Mouse (Mus musculus) ovary, postnatal 10 days (tissue): ENCODE data around the gene Olfr1459.

Experiments
- DNase-seq: peaks from one replicate; pipeline ENCODE4 v3.0.0; 2022; ENCODE audit warnings: low spot score

The Olfr1459 gene

DNA sequence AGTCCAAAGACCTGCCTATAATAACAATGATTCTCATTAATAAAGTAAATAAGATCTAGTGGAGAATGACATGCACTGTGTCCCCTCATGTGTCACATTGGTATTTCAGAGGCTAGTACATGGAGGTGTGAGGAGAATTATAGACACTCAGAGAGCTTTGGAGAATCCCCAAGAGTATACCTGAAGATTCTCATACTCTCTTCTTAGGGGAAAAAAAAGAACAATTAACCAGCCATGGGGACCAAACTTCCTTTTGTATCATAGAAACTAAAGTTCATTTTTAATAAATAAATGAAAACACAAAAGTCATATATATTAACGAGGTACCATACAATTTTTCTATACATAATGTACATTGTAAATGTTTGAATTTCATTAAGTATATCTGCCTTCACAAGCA, at the start of gene Olfr1459:
TSS of gene Olfr1459 (minus strand) at position 101 of the 400 bp plus-strand sequence.
- no peak for DNase-seq

DNA sequence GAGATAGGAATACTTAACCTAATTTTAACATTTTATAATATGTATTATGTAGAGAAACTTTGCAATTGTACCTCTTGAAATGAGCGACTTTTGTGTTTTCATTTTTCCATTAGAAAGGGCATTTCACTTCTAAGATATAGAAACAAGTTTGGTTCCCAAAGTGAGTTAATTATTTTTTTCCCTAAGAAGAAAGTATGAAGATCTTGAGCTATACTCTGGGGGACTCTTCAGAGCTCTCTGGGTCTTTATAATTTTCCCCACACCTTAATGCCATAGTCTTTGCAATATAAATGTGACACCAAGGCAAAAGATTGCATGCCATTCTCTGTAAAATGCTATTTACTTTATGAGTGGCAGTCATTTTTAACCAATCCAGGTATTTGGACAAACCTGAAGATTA, 36.1 kb upstream of the Olfr1459 start, which contains the start of gene Olfr1462:
TSS of gene Olfr1462 (plus strand) at position 301 of the 400 bp plus-strand sequence.
- no peak for DNase-seq

DNA sequence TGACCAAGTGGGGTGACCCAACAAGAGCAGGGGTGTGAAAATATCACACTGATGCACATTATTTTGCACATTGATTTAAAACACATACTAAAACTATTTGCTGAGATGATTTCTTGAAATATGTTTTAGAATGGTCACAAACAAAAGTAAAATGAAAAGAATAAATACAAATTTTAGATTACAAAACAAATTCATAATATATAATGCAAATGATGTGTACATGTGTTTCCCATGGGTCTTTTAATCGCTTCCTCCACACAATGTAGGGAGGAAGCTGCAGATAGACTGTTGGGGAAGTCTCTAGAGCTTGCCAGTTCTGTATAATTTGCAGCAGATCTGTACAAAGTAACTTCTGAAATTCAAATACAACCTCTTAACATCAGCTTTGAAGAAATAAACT, 13.4 kb upstream of the Olfr1459 start, which contains the start of gene Olfr1461:
TSS of gene Olfr1461 (plus strand) at position 301 of the 400 bp plus-strand sequence.
- no peak for DNase-seq

DNA sequence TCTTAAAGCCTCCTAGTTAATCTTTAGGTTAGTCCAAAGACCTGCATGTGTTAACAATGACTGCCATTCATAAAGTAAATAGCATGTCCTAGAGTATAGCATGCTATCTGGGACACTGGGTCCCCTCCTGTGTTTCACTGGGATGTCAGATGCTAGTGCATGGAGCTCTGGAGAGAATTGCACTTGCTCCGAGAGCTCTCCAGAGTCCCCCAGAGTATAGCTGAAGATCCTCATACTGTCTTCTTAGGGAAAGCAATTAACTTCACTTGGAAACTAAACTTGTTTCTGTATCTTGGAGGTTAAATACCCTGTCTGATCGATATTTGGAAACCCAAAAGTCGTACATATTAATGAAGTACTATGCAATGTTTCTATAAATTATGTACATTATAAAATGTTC, 42.7 kb downstream of the Olfr1459 start, which contains the start of gene Olfr1458:
TSS of gene Olfr1458 (minus strand) at position 101 of the 400 bp plus-strand sequence.
- no peak for DNase-seq

DNA sequence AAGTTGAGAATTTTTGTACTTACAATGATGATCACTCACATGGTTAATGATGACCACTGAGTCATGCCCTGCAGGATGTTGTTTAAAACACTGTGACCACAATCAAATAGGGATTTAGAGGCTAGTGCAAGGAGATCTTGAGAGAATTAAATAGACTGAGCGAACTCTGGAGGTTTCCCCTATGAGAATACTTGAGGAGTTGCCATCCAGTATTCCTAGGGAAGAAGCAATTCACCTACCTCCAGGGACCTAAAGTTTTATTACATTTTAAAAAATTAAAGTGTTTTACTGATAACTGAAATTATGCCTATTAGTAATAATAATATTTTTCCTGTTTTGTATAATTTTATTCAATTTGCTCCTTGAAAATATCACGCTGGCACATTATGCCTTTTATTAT, 51.6 kb downstream of the Olfr1459 start, which contains the start of gene Olfr1457:
TSS of gene Olfr1457 (minus strand) at position 101 of the 400 bp plus-strand sequence.
- no peak for DNase-seq

DNA sequence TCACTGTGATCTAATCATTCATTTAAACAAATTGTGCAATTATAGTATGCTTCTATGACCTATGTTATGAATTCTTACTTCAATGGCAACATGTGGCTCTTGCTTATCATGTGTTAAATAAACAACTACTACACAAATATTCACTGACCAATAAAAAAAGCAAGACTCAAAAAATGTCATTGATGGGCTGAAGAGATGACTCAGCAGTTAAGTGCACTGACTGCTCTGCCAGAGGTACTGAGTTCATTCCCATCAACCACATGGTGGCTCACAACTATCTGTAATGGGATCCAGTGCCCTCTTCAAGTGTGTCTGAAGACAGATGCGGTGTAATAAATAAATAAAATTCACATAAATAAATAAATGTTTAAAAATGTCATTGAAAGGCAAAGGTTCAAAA, 55.4 kb downstream of the Olfr1459 start:
- DNase-seq: no peak
